Mouse (Mus musculus) adrenal gland, adult (tissue): Measurements from ENCODE around the gene Olfr944.

Experiments
- DNase-seq, 2 experiments: peaks; one replicate each; pipeline ENCODE4 v3.0.0; 2022 to 2023; ENCODE audit warnings: low spot score in 1 of 2; ENCODE audit not compliant: inconsistent age in 2 of 2

The Olfr944 gene

DNA sequence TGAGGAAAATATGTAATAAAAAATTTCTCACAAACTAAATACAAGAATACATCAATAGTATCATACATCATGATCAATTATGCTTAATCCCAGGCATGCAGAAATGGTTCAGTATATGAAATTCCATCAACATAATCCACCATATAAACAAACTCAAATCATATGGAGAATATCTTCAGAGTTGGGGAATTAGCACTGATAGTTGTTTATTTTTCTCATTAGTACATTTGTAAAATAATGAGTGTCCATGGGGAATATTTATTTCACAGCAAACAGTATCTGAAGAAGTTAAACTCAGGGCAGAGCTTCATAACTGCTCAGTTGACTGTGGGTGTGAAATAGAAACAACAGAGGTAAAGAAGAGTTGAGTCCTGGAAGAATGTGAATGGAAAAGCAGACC is at the start of gene Olfr944:
TSS of gene Olfr944 (plus strand) at position 301 of the 400 bp plus-strand sequence.
- DNase-seq = no peak

DNA sequence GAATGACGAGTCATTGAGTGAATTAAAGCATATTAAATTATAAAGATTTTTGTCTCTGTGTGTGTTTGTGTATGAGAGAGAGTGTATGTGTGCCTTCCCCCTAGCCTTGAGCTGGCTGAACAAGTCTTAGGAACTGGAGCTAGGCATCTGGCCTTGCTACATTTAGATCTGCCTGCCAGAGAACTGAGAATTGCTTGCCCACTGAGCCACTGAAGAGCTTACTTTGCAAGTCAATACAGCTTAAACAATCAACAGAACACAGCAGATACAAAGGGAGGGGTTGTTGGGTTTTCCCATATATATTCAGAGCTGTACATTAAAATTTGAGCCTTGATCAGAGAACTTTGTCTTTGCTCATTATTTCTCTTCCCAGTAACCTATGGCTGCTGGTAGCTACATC is 49.3 kb upstream of the Olfr944 start:
- DNase-seq = no peak

DNA sequence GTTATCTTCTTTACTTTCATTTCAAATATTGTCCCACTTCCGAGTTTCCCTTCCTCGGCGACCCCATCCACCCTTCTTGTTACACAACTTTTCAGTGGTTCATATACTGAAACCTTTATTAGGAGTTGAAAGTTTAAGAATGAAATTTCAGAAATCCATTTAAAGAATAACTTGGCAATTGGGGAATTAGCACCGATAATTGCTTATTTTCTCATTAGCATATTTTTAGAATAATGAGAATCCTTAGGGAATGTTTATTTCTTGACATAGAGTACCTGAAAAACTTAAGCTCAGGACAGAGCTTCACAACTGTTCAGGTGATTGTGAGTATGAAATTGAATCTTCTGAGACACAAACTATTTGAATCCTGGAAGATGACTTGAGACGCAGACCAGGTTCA is 35.7 kb upstream of the Olfr944 start, which contains the start of gene Olfr943:
TSS of gene Olfr943 (plus strand) at position 301 of the 400 bp plus-strand sequence.
- no peak for DNase-seq

DNA sequence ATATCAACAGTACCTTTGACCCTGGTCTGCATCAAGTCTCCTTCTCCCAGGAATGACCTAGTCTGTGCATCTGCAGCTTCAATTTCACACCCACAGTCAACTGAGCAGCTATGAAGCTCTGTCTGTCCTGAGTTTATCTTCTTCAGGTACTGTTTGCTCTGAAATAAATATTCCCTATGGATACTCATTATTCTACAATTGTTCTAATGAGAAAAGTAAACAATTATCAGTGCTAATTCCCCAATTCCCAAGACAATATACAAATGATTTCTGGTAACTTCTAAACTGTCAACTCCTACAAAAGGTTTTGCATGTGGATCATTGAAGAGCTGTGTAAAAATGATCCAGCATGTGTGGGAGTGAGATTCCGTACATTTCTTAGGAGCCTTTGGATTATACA is 48.2 kb downstream of the Olfr944 start, which contains the start of gene Olfr1537:
TSS of gene Olfr1537 (minus strand) at position 101 of the 400 bp plus-strand sequence.
- no peak for DNase-seq
